Mouse (Mus musculus): ENCODE measurements around the gene Arrdc5. TPM values are rescaled to one million over a fixed set of nuclear protein-coding genes. Genes with fewer than 3 reads are reported as not detected.

Gene Arrdc5
- polyA plus RNA-seq, 1 experiment = 274 TPM

DNA sequence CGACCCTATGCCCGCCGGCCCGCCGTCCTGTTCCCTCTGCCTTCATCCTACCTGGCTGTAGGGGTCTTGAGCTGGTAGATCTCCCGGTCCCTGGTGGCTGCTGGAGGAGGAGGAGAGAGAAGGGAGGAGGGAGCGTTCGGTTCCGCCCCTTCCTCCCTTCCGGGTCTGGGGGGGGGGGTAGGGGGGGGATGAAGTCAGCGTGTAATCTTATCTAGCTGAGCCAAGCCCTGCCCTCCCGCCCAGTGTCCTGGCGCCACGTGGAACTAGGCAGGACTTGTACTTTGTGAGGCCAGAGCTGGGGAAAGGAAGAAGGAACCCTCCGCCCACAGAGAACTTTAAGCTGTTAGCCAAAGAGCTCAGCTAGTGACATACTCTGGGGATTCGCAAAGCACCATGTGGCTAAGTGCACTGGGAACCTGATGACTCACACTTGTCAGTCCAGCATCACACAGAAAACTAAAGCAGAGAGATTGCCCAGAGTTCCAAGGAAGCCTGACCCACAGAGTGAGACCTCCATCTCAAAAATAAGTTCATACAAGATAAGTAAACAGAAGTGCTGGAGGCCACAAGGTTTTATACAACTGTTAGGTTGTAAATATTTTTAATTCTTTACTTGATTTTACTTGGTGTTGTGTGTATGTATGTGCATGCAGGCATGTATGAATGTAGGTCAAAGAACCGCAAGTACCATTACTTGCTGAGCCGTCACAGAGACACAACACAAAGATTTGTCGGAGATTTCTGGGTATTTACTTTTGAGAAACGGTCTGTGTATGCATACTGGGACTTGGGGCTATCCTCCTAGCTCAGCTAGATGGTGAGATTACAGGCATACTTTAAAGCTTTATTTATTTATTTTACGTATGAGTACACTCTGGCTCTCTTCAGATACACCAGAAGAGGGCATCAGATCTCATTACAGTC, 23.2 kb downstream of the Arrdc5 start, which contains the start of gene Ticam1:
TSS of gene Ticam1 (minus strand) at position 144 of the 924 bp plus-strand sequence.
- H3K27ac ChIP-seq (ENCODE audit: control insufficient read depth, insufficient read depth, low read depth, low read length) = peak within 1 kb of the TSS; percentile 78
- no peaks in the 10 kb centered on the region for H3K36me3 ChIP-seq (ENCODE audit: control insufficient read depth, insufficient read depth, low read length)
- H3K4me3 ChIP-seq (ENCODE audit: control insufficient read depth, low read depth, low read length) = peak within 1 kb of the TSS; percentile 87
- TF ChIP-seq CTCF (IDR thresholded peaks at IDR 0.05; ENCODE audit: control insufficient read depth, insufficient read depth, insufficient replicate concordance, low read depth, low read length) (no peak), POLR2A (IDR thresholded peaks at IDR 0.05; ENCODE audit: control insufficient read depth, low read depth, low read length) (peak; percentile 37)
- peaks cover 13% of the 10 kb centered on the region for H3K4me1 ChIP-seq (ENCODE audit: control insufficient read depth, insufficient read depth, low read length)
- no peaks in the 10 kb centered on the region for H3K27me3 ChIP-seq (ENCODE audit: control insufficient read depth, insufficient read depth, low read length)

DNA sequence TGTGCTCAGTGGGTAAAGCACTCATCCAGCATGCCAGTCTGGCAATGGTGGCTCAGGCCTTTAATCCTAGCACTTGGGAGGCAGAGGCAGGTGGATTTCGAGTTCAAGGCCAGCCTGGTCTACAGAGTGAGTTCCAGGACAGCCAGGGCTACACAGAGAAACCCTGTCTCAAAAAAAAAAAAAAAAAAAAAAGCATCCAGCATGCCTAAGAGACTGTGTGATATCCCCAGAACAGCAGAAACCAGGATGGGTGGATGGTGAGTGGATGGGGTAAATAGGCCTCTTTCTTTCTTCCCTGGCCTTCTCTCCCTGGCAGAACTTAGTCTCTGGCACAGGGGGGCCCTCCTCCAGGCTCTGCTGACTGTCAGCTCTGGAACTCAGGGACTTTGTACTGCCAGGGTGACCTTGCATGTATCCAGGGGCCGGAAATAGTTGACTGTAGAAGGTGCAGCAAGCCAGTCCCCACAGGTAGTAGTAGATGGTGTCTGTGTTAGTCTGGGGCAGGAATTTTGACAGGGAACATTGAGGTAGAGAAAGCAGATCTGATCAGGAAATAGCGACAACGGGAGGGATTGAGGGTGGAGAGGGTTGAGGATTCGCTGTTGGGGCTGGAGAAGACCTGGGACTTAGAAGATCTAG, 24.1 kb downstream of the Arrdc5 start:
- peaks cover 13% of the 10 kb centered on the region for H3K4me1 ChIP-seq (ENCODE audit: control insufficient read depth, insufficient read depth, low read length)
- TF ChIP-seq POLR2A (IDR thresholded peaks at IDR 0.05; ENCODE audit: control insufficient read depth, low read depth, low read length) = no peak
- no peak for TF ChIP-seq CTCF (IDR thresholded peaks at IDR 0.05; ENCODE audit: control insufficient read depth, insufficient read depth, insufficient replicate concordance, low read depth, low read length)
- H3K4me3 ChIP-seq (ENCODE audit: control insufficient read depth, low read depth, low read length) = peak overlapping the region; percentile 87
- no peaks in the 10 kb centered on the region for H3K36me3 ChIP-seq (ENCODE audit: control insufficient read depth, insufficient read depth, low read length)
- no peak overlapping the region; the same call in 1 of the 2 replicates for H3K27ac ChIP-seq (ENCODE audit: control insufficient read depth, insufficient read depth, low read depth, low read length)
- H3K27me3 ChIP-seq (ENCODE audit: control insufficient read depth, insufficient read depth, low read length) = no peaks in the 10 kb centered on the region

DNA sequence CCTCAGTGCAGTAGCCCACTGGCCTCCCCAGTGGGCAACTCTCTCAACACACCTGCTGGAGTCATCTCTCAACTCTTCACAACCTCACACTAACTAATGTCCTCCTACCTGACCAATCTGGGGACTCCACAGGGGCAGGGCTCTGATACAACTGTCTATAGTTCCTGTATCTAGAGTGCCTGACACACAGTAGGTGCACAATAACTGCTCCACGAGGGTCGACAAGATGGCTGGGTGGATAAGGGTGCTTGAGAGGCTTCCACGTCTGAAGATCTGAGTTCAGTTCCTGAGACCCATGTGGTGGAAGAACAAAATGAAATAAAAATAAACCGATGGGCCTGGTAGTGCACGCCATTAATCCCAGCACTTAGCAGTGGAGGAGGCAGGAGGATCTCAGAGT, 26.1 kb downstream of the Arrdc5 start:
- Histone ChIP-seq H3K27me3 (ENCODE audit: control insufficient read depth, insufficient read depth, low read length) (no peaks in the 10 kb centered on the region), H3K36me3 (ENCODE audit: control insufficient read depth, insufficient read depth, low read length) (no peaks in the 10 kb centered on the region), H3K4me1 (ENCODE audit: control insufficient read depth, insufficient read depth, low read length) (peaks cover 13% of the 10 kb centered on the region), H3K27ac (ENCODE audit: control insufficient read depth, insufficient read depth, low read depth, low read length) (no peak overlapping the region), H3K4me3 (ENCODE audit: control insufficient read depth, low read depth, low read length) (no peak overlapping the region)
- TF ChIP-seq CTCF (IDR thresholded peaks at IDR 0.05; ENCODE audit: control insufficient read depth, insufficient read depth, insufficient replicate concordance, low read depth, low read length) (no peak), POLR2A (IDR thresholded peaks at IDR 0.05; ENCODE audit: control insufficient read depth, low read depth, low read length) (no peak)

DNA sequence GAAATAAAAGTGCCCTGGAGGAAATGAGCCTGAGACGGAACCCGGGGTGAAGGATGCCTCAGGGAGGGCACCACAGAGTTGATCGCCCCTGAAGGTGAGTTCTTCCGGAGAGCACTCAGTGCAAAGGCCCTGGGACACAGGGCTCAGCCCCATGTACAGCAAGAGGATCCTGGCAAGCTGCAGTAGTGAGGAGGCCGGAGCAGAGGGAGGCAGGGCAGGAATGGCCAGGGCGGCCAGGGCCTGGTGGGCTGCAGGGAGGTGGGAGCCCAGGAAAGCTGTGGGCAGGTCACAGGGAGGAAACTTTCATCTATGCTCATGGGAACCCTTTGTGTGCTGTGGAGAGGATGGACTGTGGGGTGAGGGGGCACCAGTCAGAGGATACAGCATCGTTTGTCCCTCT, 26.6 kb downstream of the Arrdc5 start:
- H3K4me1 ChIP-seq (ENCODE audit: control insufficient read depth, insufficient read depth, low read length) = peaks cover 11% of the 10 kb centered on the region
- TF ChIP-seq CTCF (IDR thresholded peaks at IDR 0.05; ENCODE audit: control insufficient read depth, insufficient read depth, insufficient replicate concordance, low read depth, low read length) = no peak
- TF ChIP-seq POLR2A (IDR thresholded peaks at IDR 0.05; ENCODE audit: control insufficient read depth, low read depth, low read length) = no peak
- no peaks in the 10 kb centered on the region for H3K36me3 ChIP-seq (ENCODE audit: control insufficient read depth, insufficient read depth, low read length)
- H3K27me3 ChIP-seq (ENCODE audit: control insufficient read depth, insufficient read depth, low read length) = no peaks in the 10 kb centered on the region
- no peak overlapping the region for H3K4me3 ChIP-seq (ENCODE audit: control insufficient read depth, low read depth, low read length)
- no peak overlapping the region for H3K27ac ChIP-seq (ENCODE audit: control insufficient read depth, insufficient read depth, low read depth, low read length)

DNA sequence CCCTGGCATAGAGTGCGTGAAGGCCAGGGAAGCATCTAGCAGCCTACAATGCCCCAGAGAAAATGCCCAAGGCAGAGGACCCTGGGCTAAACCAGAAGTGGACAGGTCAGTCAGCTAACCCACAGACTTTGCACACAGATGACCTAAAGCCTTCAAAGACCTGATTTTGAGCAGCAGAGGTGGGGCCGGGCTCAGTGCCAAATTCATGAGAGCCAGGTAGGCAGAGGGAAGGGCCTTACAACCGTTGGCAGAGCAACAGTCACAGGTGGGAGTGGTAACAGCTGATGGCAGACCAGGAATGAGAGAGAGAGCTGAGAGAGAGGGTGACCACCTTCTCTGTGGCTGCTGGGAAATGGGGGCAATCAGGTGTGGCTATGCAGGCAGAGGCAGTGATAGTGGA, 27.4 kb downstream of the Arrdc5 start:
- no peak overlapping the region for H3K27ac ChIP-seq (ENCODE audit: control insufficient read depth, insufficient read depth, low read depth, low read length)
- H3K4me3 ChIP-seq (ENCODE audit: control insufficient read depth, low read depth, low read length) = no peak overlapping the region
- H3K4me1 ChIP-seq (ENCODE audit: control insufficient read depth, insufficient read depth, low read length) = peaks cover 11% of the 10 kb centered on the region
- H3K27me3 ChIP-seq (ENCODE audit: control insufficient read depth, insufficient read depth, low read length) = no peaks in the 10 kb centered on the region
- H3K36me3 ChIP-seq (ENCODE audit: control insufficient read depth, insufficient read depth, low read length) = no peaks in the 10 kb centered on the region
- TF ChIP-seq POLR2A (IDR thresholded peaks at IDR 0.05; ENCODE audit: control insufficient read depth, low read depth, low read length) (no peak), CTCF (IDR thresholded peaks at IDR 0.05; ENCODE audit: control insufficient read depth, insufficient read depth, insufficient replicate concordance, low read depth, low read length) (no peak)

DNA sequence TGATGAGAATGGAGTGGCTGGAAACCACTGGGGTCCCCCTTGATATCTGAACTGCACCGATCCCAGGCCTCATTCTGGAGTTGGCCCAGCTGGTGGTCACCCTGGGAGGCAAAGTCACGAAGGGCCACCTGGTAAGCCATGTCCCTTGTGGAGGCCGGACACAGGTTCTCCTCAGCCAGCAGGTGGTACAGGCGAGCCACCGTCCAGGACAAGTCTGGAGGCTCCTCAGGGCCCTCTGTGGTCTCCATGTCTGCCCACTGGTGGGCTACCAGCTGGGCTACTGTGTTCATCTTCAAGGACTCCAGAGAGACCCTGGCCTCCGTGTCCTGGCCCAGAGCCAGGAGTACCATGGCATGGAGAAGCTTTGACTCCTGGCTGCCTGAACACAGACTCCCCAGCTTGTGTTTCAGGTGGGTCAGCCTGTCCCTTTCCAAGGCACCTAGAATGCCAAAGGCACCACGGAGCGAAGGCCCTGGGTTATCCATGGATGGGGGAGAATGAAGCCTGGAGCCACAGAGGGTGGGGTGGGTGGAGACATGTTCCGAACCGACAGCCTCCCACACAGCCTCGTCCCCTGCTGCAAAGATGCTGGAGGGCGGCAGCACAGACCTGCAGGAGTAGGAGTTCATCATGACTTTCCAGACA, 28.4 kb downstream of the Arrdc5 start:
- Histone ChIP-seq H3K27ac (ENCODE audit: control insufficient read depth, insufficient read depth, low read depth, low read length) (no peak overlapping the region), H3K4me1 (ENCODE audit: control insufficient read depth, insufficient read depth, low read length) (peaks cover 11% of the 10 kb centered on the region), H3K27me3 (ENCODE audit: control insufficient read depth, insufficient read depth, low read length) (no peaks in the 10 kb centered on the region), H3K4me3 (ENCODE audit: control insufficient read depth, low read depth, low read length) (no peak overlapping the region), H3K36me3 (ENCODE audit: control insufficient read depth, insufficient read depth, low read length) (no peaks in the 10 kb centered on the region)
- no peak for TF ChIP-seq POLR2A (IDR thresholded peaks at IDR 0.05; ENCODE audit: control insufficient read depth, low read depth, low read length)
- no peak for TF ChIP-seq CTCF (IDR thresholded peaks at IDR 0.05; ENCODE audit: control insufficient read depth, insufficient read depth, insufficient replicate concordance, low read depth, low read length)

DNA sequence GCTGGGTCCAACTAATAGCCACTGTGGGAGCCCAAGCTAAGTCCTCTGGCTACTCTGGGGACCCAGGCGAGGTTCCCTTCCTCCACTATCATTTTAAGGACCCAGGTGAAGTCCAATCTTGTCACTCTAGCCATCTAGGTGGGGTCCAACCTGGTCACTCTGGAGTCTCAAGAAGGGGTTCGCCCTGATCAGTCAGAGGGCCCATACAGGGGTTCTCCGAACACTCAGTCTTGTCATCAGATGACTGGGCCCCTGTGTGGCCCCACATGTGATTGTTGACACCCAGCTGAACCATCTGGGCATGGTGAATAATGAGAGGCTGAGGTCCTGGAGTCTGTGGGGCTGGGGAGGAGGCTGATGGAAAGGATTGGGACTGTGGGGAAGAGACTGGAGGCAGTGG, 30.3 kb downstream of the Arrdc5 start:
- TF ChIP-seq CTCF (IDR thresholded peaks at IDR 0.05; ENCODE audit: control insufficient read depth, insufficient read depth, insufficient replicate concordance, low read depth, low read length) = no peak
- no peak for TF ChIP-seq POLR2A (IDR thresholded peaks at IDR 0.05; ENCODE audit: control insufficient read depth, low read depth, low read length)
- Histone ChIP-seq H3K27ac (ENCODE audit: control insufficient read depth, insufficient read depth, low read depth, low read length) (no peak overlapping the region), H3K4me3 (ENCODE audit: control insufficient read depth, low read depth, low read length) (no peak overlapping the region), H3K27me3 (ENCODE audit: control insufficient read depth, insufficient read depth, low read length) (no peaks in the 10 kb centered on the region), H3K36me3 (ENCODE audit: control insufficient read depth, insufficient read depth, low read length) (no peaks in the 10 kb centered on the region), H3K4me1 (ENCODE audit: control insufficient read depth, insufficient read depth, low read length) (no peaks in the 10 kb centered on the region)

Data from testis, adult 2 months (tissue).